Mouse (Mus musculus) hindbrain, embryonic 15.5 days (tissue): ENCODE measurements at regions not wholly inside any gene's neighbourhood (a gene's known extent, or its start where the extent isn't known, plus 50 kb on each side); places are given as distances from the start of the nearest gene placed in this dataset.
"Not testable (repeated sequence)": the region's sequence is repeated elsewhere in the genome, so short reads cannot be mapped to it uniquely, and the experiment has no call there.

Source experiments
- ATAC-seq: fragments of 200-750 bp; cut with Nextera tagmentation; 2 replicates; pipeline ENCODE4 v1.8.0; 2017; ENCODE audit warnings: low read depth, moderate number of reproducible peaks, moderate TSS enrichment; ENCODE audit not compliant: low FRiP score
- H3K27ac ChIP-seq: fragments of 300-500 bp; sonication (generic); replicated peaks from 2 replicates; pipeline ENCODE4 v1.5.1; 2015; ENCODE audit warnings: mild to moderate bottlenecking, inconsistent platforms
- H3K27me3 ChIP-seq: fragments of 300-500 bp; sonication (generic); 2 replicates; pipeline ENCODE4 v1.6.1; 2015; ENCODE audit warnings: control low read depth, inconsistent platforms
- H3K36me3 ChIP-seq: fragments of 300-500 bp; sonication (generic); 2 replicates; pipeline ENCODE4 v1.6.1; 2015; ENCODE audit warnings: control low read depth, inconsistent platforms
- H3K4me1 ChIP-seq: fragments of 300-500 bp; sonication (generic); replicated peaks from 2 replicates; pipeline ENCODE4 v1.6.1; 2015; ENCODE audit warnings: control low read depth, inconsistent platforms
- H3K4me2 ChIP-seq: fragments of 300-500 bp; sonication (generic); 2 replicates; pipeline ENCODE4 v1.6.1; 2015; ENCODE audit warnings: moderate library complexity, mild to moderate bottlenecking, inconsistent platforms
- H3K4me3 ChIP-seq: fragments of 300-500 bp; sonication (generic); 2 replicates; pipeline ENCODE4 v1.5.1; 2015; ENCODE audit warnings: mild to moderate bottlenecking, inconsistent platforms
- H3K9ac ChIP-seq: fragments of 300-500 bp; sonication (generic); 2 replicates; pipeline ENCODE4 v1.6.1; 2015; ENCODE audit warnings: inconsistent platforms
- H3K9me3 ChIP-seq: fragments of 300-500 bp; sonication (generic); 2 replicates; pipeline ENCODE4 v1.6.1; 2016; ENCODE audit warnings: control low read depth, inconsistent platforms
- WGBS: fragments of 180-500 bp; shearing (Covaris S2); methylation state at CpG from one replicate; pipeline ENCODE4 v1.1.7; 2015; 5-methylcytosine and 5-hydroxymethylcytosine counted together

- not testable (repeated sequence) for ATAC-seq, H3K27me3 ChIP-seq, H3K27ac ChIP-seq, H3K36me3 ChIP-seq, H3K4me2 ChIP-seq, H3K9ac ChIP-seq, H3K4me3 ChIP-seq, H3K4me1 ChIP-seq, H3K9me3 ChIP-seq
- 28% methylated on average over 2 of the region's 2 CpGs for WGBS
Observed at GRCm38 (mm10) chr12:23325756-23326155, 454.3 kb downstream of the Gm10330 start.

- H3K4me1 ChIP-seq, H3K27me3 ChIP-seq, H3K27ac ChIP-seq, H3K9ac ChIP-seq, H3K36me3 ChIP-seq, H3K9me3 ChIP-seq: not testable (repeated sequence)
- peak overlapping the region; percentile 42 for H3K4me2 ChIP-seq
- WGBS = under 1% methylated on average over 24 of the region's 38 CpGs
- ATAC-seq = peak; percentile 74
- H3K4me3 ChIP-seq = peak overlapping the region; percentile 37
Observed at GRCm38 (mm10) chr12:23315186-23315585, 464.9 kb downstream of the Gm10330 start.
